Comparison of ENCODE assay signal across 16 mouse cellular contexts in genomic region chr11:11937340-11938030, GRCm38 (mm10). TPM values are rescaled to one million over a fixed set of nuclear protein-coding genes. Genes with fewer than 3 reads are reported as not detected.
DNase-seq lines count a peak whose midpoint lies in the region; ATAC-seq and TF ChIP-seq lines count a peak whose summit lies in the region.
"Had no signal": no experiment of that assay in that cellular context is flagged by ENCODE, and none has a peak within 500 bp of the region (broad histone marks: within the 10 kb centered on the region; RNA-seq: fewer than 3 reads in every experiment).

No protein-coding gene starts in this region.

- WGBS in heart, embryonic 12.5 days: 75% methylated on average over 10 of the region's 10 CpGs
- WGBS in stomach, embryonic 15.5 days: 84% methylated on average over 10 of the region's 10 CpGs
- 84% methylated on average over 10 of the region's 10 CpGs for WGBS in stomach, postnatal 0 days
- WGBS in limb, embryonic 10.5 days: 84% methylated on average over 10 of the region's 10 CpGs

- H3K4me1 ChIP-seq in heart, embryonic 12.5 days (replicated peaks): peaks cover 60% of the 10 kb centered on the region
- 0 out of 2 replicates have a peak, but pooled peaks cover 3% of the 10 kb centered on the region for H3K4me1 ChIP-seq in stomach, embryonic 15.5 days
- no peaks in the 10 kb centered on the region for H3K4me1 ChIP-seq in stomach, postnatal 0 days (replicated peaks; ENCODE audit: control insufficient read depth, insufficient read depth)
- H3K4me1 ChIP-seq in limb, embryonic 10.5 days: peaks cover 5% of the 10 kb centered on the region

- no peak for TF ChIP-seq EP300 in stomach, postnatal 0 days (optimal IDR thresholded peaks at IDR 0.05)

- H3K27me3 ChIP-seq in heart, embryonic 12.5 days (replicated peaks): no peaks in the 10 kb centered on the region
- H3K27me3 ChIP-seq in stomach, embryonic 15.5 days (replicated peaks): no peaks in the 10 kb centered on the region
- no peaks in the 10 kb centered on the region for H3K27me3 ChIP-seq in stomach, postnatal 0 days (ENCODE audit: control insufficient read depth, insufficient read depth, low read length)
- H3K27me3 ChIP-seq in limb, embryonic 10.5 days (ENCODE audit: low read depth, poor library complexity, severe bottlenecking): no peaks in the 10 kb centered on the region
- H3K27me3 ChIP-seq: hindbrain, embryonic 12.5 days had no signal

- H3K9me3 ChIP-seq in heart, embryonic 12.5 days (replicated peaks): no peaks in the 10 kb centered on the region
- H3K9me3 ChIP-seq in stomach, embryonic 15.5 days: no peaks in the 10 kb centered on the region
- no peaks in the 10 kb centered on the region for H3K9me3 ChIP-seq in stomach, postnatal 0 days (ENCODE audit: control insufficient read depth, low read length)
- H3K9me3 ChIP-seq in limb, embryonic 10.5 days (replicated peaks): no peaks in the 10 kb centered on the region
- H3K9me3 ChIP-seq: hindbrain, embryonic 12.5 days had no signal

- no peak overlapping the region for H3K4me2 ChIP-seq in heart, embryonic 12.5 days
- H3K4me2 ChIP-seq in stomach, embryonic 15.5 days: no peak overlapping the region
- no peak overlapping the region for H3K4me2 ChIP-seq in stomach, postnatal 0 days (replicated peaks; ENCODE audit: low read depth)
- H3K4me2 ChIP-seq: hindbrain, embryonic 12.5 days; lung, embryonic 14.5 days had no signal

- peak overlapping the region; percentile 42 for H3K27ac ChIP-seq in heart, embryonic 12.5 days (ENCODE audit: poor library complexity, severe bottlenecking)
- H3K27ac ChIP-seq in stomach, embryonic 15.5 days: peak overlapping the region; percentile 28; the same call in 1 of the 2 replicates
- H3K27ac ChIP-seq in stomach, postnatal 0 days (replicated peaks): no peak overlapping the region
- peak overlapping the region; percentile 30; the same call in 1 of the 2 replicates for H3K27ac ChIP-seq in limb, embryonic 10.5 days
- H3K27ac ChIP-seq: hindbrain, embryonic 12.5 days had no signal

- TF ChIP-seq CTCF in stomach, postnatal 0 days (IDR thresholded peaks at IDR 0.05; ENCODE audit: low read depth): no peak

- no peak for ATAC-seq in heart, embryonic 12.5 days (ENCODE audit: insufficient number of reproducible peaks, low FRiP score)
- no peak for ATAC-seq in stomach, embryonic 15.5 days (ENCODE audit: insufficient read depth, low FRiP score, low read depth)
- no peak for ATAC-seq in stomach, postnatal 0 days (ENCODE audit: low FRiP score, low TSS enrichment)
- ATAC-seq in erythroblast, adult 5-6 weeks (replicated peaks; ENCODE audit: low FRiP score, poor library complexity, severe bottlenecking): no peak
- ATAC-seq: CD4-positive, CD25-positive, alpha-beta regulatory T cell, adult 4 months; intestine, postnatal 0 days had no signal

- H3K36me3 ChIP-seq in heart, embryonic 12.5 days: peaks cover 86% of the 10 kb centered on the region
- peaks cover 18% of the 10 kb centered on the region for H3K36me3 ChIP-seq in stomach, embryonic 15.5 days
- H3K36me3 ChIP-seq in stomach, postnatal 0 days (ENCODE audit: control insufficient read depth, insufficient read depth, low read length): no peaks in the 10 kb centered on the region
- H3K36me3 ChIP-seq in limb, embryonic 10.5 days: peaks cover 98% of the 10 kb centered on the region

- no peak overlapping the region for H3K4me3 ChIP-seq in heart, embryonic 12.5 days
- no peak overlapping the region for H3K4me3 ChIP-seq in stomach, embryonic 15.5 days (replicated peaks)
- no peak overlapping the region for H3K4me3 ChIP-seq in stomach, postnatal 0 days (ENCODE audit: low read depth, low read length)
- H3K4me3 ChIP-seq in limb, embryonic 10.5 days: no peak overlapping the region
- H3K4me3 ChIP-seq: hindbrain, embryonic 12.5 days had no signal

- no peak overlapping the region for H3K9ac ChIP-seq in heart, embryonic 12.5 days
- no peak overlapping the region for H3K9ac ChIP-seq in stomach, embryonic 15.5 days
- no peak overlapping the region for H3K9ac ChIP-seq in stomach, postnatal 0 days (ENCODE audit: low read length)
- H3K9ac ChIP-seq: hindbrain, embryonic 12.5 days; lung, embryonic 14.5 days had no signal

- intact Hi-C loops in heart, postnatal 14 days (cut with DNase I): no loop called here

- no peak for DNase-seq in heart, postnatal 14 days
- DNase-seq in stomach, postnatal 0 days (ENCODE audit: low spot score): no peak
- DNase-seq in limb, embryonic 10.5 days (ENCODE audit: low spot score): peak; percentile 26
- DNase-seq in ovary, adult 18-20 months (ENCODE audit: low spot score): no peak
- DNase-seq: adrenal gland, postnatal 14 days; cerebellum, adult 9-10 months; gastrocnemius, postnatal 25 days; lung, embryonic 14.5 days; midbrain, embryonic 14.5 days; thymus, postnatal 25 days had no signal

RNA-seq across cellular contexts. Expression of gene Ddc, which starts 39.5 kb away (rescaled TPM):
- 51.8 and 55.2 TPM in 2 replicates for polyA plus RNA-seq in heart, embryonic 12.5 days (2016; fragmentation: Nextera tagmentation; extraction: Ambion mirVana)
- 1 to 10 TPM; 3.1 to 5.8 TPM for total RNA-seq in heart, postnatal 14 days (2021)
- polyA plus RNA-seq in stomach, embryonic 15.5 days (2015; fragmentation: Nextera tagmentation; extraction: Ambion mirVana): 48.5 and 57.0 TPM in 2 replicates
- polyA plus RNA-seq in stomach, postnatal 0 days (2015; fragmentation: Nextera tagmentation; extraction: Ambion mirVana): 24.0 and 24.1 TPM in 2 replicates
- 5.5 and 6.2 TPM in 2 replicates for polyA plus RNA-seq in limb, embryonic 10.5 days (2016; fragmentation: Nextera tagmentation; extraction: Ambion mirVana)
- not detected in 2 replicates for total RNA-seq in erythroblast, adult 5-6 weeks (2015; ENCODE audit: low replicate concordance)
- total RNA-seq in erythroblast, adult 5-6 weeks (2017; ENCODE audit: low replicate concordance): not detected in 2 replicates
